Mouse (Mus musculus): Measurements from ENCODE around the gene Map3k15. TPM values are rescaled to one million over a fixed set of nuclear protein-coding genes. Genes with fewer than 3 reads are reported as not detected.

Gene Map3k15
- 1.0 and 1.4 TPM in 2 replicates for total RNA-seq (2017)

DNA sequence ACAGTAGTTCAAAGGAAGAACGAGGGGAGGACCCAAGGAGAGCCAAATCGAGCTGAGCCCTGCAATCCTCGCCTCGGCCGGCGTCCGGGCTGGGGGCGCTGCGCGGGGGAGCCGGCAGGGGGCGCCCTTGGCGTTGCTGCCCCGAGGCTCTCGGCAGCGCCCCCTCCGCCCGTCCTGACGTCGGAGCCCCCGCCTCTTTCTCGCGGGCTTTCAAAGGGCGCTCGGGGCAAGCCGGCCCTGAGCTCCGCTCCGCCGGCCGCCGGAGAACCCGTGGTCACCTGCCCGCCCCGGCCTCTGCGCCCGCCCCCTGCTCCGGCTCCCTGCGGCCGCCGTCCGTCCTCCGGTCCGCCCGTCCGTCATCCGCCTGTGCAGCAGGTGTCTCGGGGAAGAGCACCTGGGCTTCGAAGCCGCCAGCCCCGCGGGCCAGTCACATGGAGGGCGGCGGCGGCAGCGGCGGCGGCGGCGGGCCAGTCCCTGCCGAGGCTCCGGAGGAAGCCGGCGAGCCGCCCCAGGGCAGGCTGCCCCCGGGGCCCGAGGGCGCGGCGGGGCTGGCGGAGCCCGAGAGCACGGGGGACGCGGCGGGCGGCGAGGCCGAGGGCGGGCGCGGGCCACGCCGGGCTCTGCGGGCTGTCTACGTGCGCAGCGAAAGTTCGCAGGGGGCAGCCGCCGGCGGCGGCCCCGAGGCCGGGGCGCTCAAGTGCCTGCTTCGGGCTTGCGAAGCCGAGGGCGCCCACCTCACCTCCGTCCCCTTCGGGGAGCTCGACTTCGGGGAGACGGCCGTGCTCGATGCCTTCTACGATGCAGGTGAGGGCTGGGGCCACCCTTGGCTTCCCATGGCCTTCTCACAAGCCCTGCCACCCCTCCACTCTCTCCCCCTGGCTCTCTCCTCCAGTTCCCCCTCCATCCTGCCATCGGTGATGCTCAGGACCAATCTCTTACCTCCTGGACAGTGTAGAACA is at the start of gene Map3k15:
Gene Map3k15 (plus strand): TSS at position 432 of the 959 bp plus-strand sequence.
- ATAC-seq (replicated peaks in 1 of 2; ENCODE audit: insufficient read depth in 1 of 2, low FRiP score in 2 of 2, low TSS enrichment in 1 of 2, low read depth in 1 of 2, poor library complexity in 2 of 2, severe bottlenecking in 2 of 2): peak; percentile 73 to 82

- no peak for ATAC-seq (replicated peaks in 1 of 2; ENCODE audit: insufficient read depth in 1 of 2, low FRiP score in 2 of 2, low TSS enrichment in 1 of 2, low read depth in 1 of 2, poor library complexity in 2 of 2, severe bottlenecking in 2 of 2)
Measured at GRCm38 (mm10) chrX:159942569-159942968, 45.7 kb upstream of the Map3k15 start.

GRCm38 (mm10) chrX:159943586-159943985 is 44.6 kb upstream of the Map3k15 start:
- ATAC-seq (replicated peaks in 1 of 2; ENCODE audit: insufficient read depth in 1 of 2, low FRiP score in 2 of 2, low TSS enrichment in 1 of 2, low read depth in 1 of 2, poor library complexity in 2 of 2, severe bottlenecking in 2 of 2): no peak

- ATAC-seq (replicated peaks in 1 of 2; ENCODE audit: insufficient read depth in 1 of 2, low FRiP score in 2 of 2, low TSS enrichment in 1 of 2, low read depth in 1 of 2, poor library complexity in 2 of 2, severe bottlenecking in 2 of 2): no peak
Measured at GRCm38 (mm10) chrX:159953546-159954429, 34.4 kb upstream of the Map3k15 start.

DNA sequence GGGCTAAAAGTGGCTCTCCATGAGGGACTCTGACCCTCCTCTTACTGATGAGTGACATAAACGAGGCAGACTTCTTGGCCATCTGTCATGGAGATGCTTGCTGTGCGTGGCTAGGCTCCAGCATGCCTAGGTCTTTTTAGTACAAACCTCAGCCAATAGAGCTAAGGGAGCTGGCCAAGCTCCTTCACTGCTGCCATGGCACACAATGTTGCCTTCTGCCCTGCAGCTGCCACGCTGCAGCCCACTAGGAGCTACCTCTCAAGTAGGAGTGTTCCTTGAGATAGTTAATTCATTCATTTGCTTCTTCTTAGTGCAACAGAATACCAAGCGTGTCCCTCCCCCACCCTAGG is 33.8 kb upstream of the Map3k15 start:
- ATAC-seq (replicated peaks in 1 of 2; ENCODE audit: insufficient read depth in 1 of 2, low FRiP score in 2 of 2, low TSS enrichment in 1 of 2, low read depth in 1 of 2, poor library complexity in 2 of 2, severe bottlenecking in 2 of 2): no peak

DNA sequence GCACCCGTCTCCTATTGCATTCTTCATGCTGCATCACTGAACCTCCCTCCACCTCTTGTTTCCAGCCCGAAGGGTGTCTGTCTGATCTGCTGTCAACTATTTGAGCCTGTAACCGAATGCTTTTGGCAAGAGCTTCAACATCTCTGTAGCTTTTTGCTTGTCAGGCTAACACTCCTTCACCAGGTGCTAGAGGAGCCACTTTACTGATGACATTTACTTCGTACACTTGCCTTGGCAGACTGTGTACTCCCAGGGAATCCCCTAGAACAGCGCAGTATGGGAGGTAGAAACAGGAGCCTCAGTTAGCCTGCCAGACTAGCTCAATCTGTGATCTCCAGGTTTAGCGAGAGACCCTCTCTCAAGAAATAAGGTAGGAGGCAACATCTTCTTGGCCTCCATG is 32.8 kb upstream of the Map3k15 start:
- no peak for ATAC-seq (replicated peaks in 1 of 2; ENCODE audit: insufficient read depth in 1 of 2, low FRiP score in 2 of 2, low TSS enrichment in 1 of 2, low read depth in 1 of 2, poor library complexity in 2 of 2, severe bottlenecking in 2 of 2)

DNA sequence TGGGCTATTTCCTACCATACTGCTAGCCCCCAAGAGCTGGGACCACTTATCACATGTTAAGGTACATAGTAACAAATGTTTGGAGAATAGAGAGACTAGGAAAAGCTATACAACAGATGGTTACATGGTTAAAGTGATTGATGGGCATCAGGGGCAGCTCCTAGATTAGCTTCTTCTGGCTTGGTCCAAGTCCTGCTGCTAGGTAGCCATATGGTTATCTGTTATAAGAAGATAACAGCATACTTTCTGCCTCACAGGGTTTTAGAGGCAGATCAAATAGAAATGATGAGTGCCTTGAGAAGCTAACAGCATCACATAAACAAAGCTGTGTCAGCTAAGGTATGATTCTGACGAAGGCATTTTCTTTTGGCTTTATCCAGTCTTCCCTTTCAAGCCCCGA is 26.8 kb upstream of the Map3k15 start:
- no peak for ATAC-seq (replicated peaks in 1 of 2; ENCODE audit: insufficient read depth in 1 of 2, low FRiP score in 2 of 2, low TSS enrichment in 1 of 2, low read depth in 1 of 2, poor library complexity in 2 of 2, severe bottlenecking in 2 of 2)

DNA sequence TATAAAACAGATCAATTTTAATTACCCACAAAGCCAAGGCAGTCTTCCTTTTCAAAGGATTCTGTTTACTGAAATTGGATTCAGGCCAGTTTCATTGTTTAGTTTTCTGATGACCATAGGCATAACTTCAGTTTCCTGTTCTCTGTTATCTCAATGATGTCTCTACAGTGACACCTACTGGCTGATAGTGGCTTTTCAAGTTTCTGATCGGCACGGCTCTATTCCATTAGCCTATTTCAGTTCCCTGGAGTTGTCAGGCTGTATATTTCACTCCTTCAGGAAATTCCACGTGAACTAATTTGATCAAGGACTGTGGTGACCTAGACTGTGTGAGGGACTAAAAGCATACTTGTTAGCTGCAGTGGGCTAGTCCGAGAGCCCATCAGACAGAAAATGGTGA is 25.0 kb upstream of the Map3k15 start:
- peak; percentile 39 to 65; a peak in 3 of 4 replicates for ATAC-seq (replicated peaks in 1 of 2; ENCODE audit: insufficient read depth in 1 of 2, low FRiP score in 2 of 2, low TSS enrichment in 1 of 2, low read depth in 1 of 2, poor library complexity in 2 of 2, severe bottlenecking in 2 of 2)

GRCm38 (mm10) chrX:159963925-159964324 is 24.3 kb upstream of the Map3k15 start:
- ATAC-seq (replicated peaks in 1 of 2; ENCODE audit: insufficient read depth in 1 of 2, low FRiP score in 2 of 2, low TSS enrichment in 1 of 2, low read depth in 1 of 2, poor library complexity in 2 of 2, severe bottlenecking in 2 of 2): no peak

DNA sequence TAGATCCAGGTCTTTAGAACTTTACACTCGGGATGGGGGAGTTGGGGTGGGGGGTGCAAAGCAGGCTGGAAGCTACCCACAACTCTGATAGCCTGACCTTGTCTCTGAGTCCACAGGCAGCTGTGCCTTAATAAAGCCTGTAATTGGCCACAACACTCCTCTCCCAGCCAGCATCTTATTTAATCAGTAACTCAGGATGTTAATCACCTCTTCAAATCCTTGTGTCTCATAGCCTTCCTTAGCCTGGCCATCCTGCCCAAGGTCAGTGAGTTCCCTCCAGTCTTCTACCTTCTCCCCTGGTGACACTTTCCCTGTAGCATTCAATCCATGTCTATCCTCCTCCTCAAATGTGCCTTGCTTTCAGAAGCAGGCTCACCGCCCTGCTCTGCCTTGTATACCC is 19.2 kb upstream of the Map3k15 start:
- ATAC-seq (replicated peaks in 1 of 2; ENCODE audit: insufficient read depth in 1 of 2, low FRiP score in 2 of 2, low TSS enrichment in 1 of 2, low read depth in 1 of 2, poor library complexity in 2 of 2, severe bottlenecking in 2 of 2): no peak

DNA sequence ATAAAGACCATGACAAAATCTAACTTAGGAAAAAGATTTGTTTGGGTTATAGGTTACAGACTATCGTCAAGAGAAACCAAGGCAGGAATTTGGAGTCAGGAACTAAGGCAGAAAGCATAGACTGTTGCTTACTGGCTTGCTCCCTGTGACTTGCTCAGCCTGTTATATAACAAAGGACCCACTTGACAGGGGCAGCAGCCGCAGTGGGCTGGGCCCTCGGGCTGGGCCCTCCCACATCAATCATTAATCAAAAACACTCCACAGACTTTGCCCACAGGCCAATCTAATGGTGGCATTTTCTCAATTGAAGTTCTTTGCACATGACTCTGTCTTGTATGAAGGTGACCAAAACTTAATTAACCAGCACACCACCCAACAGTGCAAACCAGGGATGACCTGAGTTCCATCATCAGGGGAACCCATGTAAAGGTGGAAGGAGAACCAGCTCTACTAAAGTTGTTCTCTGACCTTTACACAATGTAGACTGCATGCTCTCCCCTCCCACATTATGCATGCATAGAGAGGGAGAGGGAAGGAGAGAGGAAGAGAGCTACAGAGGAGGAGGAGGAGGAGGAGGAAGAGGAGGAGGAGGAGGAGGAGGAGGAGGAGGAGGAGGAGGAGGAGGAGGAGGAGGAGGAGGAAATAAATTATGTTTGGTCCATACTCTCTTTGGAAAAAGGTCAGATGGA is 17.0 kb upstream of the Map3k15 start:
- ATAC-seq (replicated peaks in 1 of 2; ENCODE audit: insufficient read depth in 1 of 2, low FRiP score in 2 of 2, low TSS enrichment in 1 of 2, low read depth in 1 of 2, poor library complexity in 2 of 2, severe bottlenecking in 2 of 2): no peak

GRCm38 (mm10) chrX:159973730-159974129 is 14.5 kb upstream of the Map3k15 start:
- ATAC-seq (replicated peaks in 1 of 2; ENCODE audit: insufficient read depth in 1 of 2, low FRiP score in 2 of 2, low TSS enrichment in 1 of 2, low read depth in 1 of 2, poor library complexity in 2 of 2, severe bottlenecking in 2 of 2): peak; percentile 22 to 56; a peak in 1 of 4 replicates

DNA sequence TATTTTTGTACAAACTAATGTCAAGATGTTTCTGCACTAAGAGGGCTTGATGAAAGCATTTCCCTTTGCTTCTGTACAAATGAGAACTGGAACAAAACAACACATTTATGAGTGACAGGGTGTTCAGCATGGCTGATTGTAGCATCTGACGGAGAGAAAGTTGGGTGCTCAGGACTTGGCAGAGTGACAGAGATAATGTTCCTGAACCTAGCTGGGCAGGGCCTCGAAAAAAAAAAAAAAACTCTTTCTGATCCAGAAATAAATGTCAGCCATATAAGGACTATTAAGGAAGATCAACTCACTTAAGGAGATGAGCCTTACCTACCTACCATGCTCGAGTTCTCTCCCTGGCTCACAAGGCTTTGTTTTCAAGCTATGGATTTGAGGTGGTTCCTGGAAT is 12.0 kb upstream of the Map3k15 start:
- ATAC-seq (replicated peaks in 1 of 2; ENCODE audit: insufficient read depth in 1 of 2, low FRiP score in 2 of 2, low TSS enrichment in 1 of 2, low read depth in 1 of 2, poor library complexity in 2 of 2, severe bottlenecking in 2 of 2): no peak

DNA sequence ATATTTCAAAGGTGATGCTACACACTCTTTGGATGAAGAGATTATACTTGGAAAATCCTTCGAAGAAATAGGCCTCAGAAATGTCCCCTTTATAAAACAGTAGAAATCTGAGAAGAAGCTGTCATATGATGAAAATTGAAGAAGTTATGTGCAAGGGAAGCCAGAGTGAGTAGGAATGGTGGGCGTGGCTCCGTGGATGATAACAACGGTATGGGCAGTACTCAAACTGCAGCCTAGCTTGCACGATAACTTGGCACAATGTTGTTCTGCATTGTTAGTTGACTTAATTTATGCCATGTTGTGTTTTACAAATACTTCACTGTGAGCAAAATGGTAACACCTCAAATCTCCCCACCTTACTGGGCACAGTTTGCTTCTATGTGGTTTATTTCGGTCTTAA is 7.6 kb downstream of the Map3k15 start:
- ATAC-seq (replicated peaks in 1 of 2; ENCODE audit: insufficient read depth in 1 of 2, low FRiP score in 2 of 2, low TSS enrichment in 1 of 2, low read depth in 1 of 2, poor library complexity in 2 of 2, severe bottlenecking in 2 of 2): no peak

DNA sequence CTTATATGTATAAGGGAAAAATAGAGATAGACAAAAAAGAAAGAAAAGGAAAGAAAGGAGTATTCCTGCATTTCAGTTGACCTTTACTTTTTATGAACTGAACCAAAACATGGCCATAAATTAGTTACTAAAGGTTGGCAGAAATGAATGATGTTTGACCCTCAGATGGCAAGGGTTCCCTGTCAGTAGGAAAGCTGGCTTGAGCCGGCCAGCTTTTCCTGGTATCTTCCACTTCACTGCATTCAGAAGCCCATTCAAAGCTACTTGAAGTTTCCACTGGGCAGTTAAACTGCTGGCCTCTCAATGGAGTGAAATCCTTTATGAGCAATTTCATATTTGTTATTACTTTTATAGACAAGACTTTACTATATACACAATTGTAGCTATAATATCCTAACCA is 65.1 kb downstream of the Map3k15 start:
- no peak for ATAC-seq (replicated peaks in 1 of 2; ENCODE audit: insufficient read depth in 1 of 2, low FRiP score in 2 of 2, low TSS enrichment in 1 of 2, low read depth in 1 of 2, poor library complexity in 2 of 2, severe bottlenecking in 2 of 2)

GRCm38 (mm10) chrX:160054643-160055042 is 66.4 kb downstream of the Map3k15 start:
- no peak for ATAC-seq (replicated peaks in 1 of 2; ENCODE audit: insufficient read depth in 1 of 2, low FRiP score in 2 of 2, low TSS enrichment in 1 of 2, low read depth in 1 of 2, poor library complexity in 2 of 2, severe bottlenecking in 2 of 2)

DNA sequence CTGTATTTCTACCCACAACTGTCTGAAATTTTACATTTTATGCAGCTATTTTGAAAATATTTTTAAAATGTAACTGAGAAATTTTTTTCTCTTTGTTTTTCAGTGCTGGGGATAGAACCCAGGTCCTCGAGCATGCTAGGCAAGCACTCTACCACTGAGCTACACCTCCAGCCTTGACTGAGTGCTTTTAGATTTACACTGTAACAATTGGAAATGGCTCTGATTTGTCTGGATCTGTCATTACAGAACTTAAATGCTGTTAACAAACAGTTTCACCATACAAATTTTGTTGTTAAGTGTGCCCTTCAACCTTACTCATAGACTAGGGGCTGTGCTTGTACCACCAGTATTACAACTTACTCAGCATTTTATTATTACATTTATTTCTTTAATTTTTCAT is 103.7 kb downstream of the Map3k15 start:
- ATAC-seq (replicated peaks in 1 of 2; ENCODE audit: insufficient read depth in 1 of 2, low FRiP score in 2 of 2, low TSS enrichment in 1 of 2, low read depth in 1 of 2, poor library complexity in 2 of 2, severe bottlenecking in 2 of 2): no peak

GRCm38 (mm10) chrX:160107817-160108216 is 119.6 kb downstream of the Map3k15 start:
- no peak; a peak in 1 of 4 replicates for ATAC-seq (replicated peaks in 1 of 2; ENCODE audit: insufficient read depth in 1 of 2, low FRiP score in 2 of 2, low TSS enrichment in 1 of 2, low read depth in 1 of 2, poor library complexity in 2 of 2, severe bottlenecking in 2 of 2)
